Mouse (Mus musculus): Measurements from ENCODE around the gene Cnpy1. TPM values are rescaled to one million over a fixed set of nuclear protein-coding genes. Genes with fewer than 3 reads are reported as not detected.

Cnpy1 gene
- polyA plus RNA-seq, 1 experiment from 2014 or later: not detected

DNA sequence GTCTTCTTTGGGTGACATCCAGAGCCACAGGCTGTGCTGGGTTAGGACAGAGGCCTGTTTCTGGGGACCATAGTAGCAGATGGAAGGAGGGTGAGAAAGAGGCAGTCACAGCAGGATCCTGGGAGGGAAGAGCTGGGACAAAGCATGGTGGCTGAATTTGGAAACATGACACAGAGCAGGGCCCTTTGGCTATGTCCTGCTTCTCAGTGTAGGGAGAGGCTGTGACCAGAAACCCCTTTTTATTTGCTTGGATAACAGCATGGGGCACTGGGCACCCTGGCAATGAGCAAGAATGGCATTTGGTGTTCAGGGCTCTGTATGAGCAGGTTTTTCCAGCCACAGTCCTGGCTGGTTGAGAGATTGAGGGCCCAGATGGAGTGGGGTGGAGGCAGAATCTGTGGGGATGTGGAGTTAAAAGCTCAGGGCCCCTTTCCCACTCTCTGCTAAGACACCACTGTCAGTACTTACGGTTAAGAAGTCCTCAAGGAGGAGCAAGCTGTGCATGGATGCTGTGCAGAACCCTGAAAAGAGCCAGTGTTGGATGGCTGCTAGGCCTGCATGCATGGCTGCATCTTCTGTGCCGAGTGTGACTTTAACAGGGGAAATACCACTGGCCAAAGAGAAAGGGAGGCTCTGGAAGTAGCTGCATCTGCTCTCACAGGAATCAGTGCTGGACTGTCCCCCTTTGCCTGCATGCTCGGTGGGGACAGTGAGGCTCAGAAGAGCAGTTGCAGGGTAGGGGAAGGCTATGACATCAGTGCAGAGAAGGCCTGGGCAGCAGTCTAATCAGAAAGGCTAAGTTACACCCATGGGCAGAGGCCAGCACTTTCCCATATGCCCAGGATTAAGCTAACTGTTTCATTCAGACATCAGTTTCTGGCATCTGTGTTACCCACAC is 54.2 kb downstream of the Cnpy1 start:
- no peak overlapping the region for H3K27ac ChIP-seq (ENCODE audit: low read depth, low read length)
- 49% methylated on average over 3 of the region's 3 CpGs for WGBS (ENCODE audit: insufficient replicate concordance)
- H3K36me3 ChIP-seq (ENCODE audit: control insufficient read depth, insufficient read depth, low read length): no peaks in the 10 kb centered on the region
- H3K27me3 ChIP-seq (ENCODE audit: control insufficient read depth, insufficient read depth, low read length): peaks cover 49% of the 10 kb centered on the region
- no peaks in the 10 kb centered on the region for H3K9me3 ChIP-seq (replicated peaks; ENCODE audit: control insufficient read depth, low read length)
- H3K4me1 ChIP-seq (ENCODE audit: control insufficient read depth, insufficient read depth, low read length): no peaks in the 10 kb centered on the region
- ATAC-seq (replicated peaks; ENCODE audit: insufficient number of reproducible peaks, low FRiP score, low TSS enrichment): no peak
- no peak overlapping the region for H3K4me3 ChIP-seq (ENCODE audit: low read depth, low read length)
- no peak overlapping the region for H3K4me2 ChIP-seq
- H3K9ac ChIP-seq (ENCODE audit: low read depth, low read length): no peak overlapping the region

DNA sequence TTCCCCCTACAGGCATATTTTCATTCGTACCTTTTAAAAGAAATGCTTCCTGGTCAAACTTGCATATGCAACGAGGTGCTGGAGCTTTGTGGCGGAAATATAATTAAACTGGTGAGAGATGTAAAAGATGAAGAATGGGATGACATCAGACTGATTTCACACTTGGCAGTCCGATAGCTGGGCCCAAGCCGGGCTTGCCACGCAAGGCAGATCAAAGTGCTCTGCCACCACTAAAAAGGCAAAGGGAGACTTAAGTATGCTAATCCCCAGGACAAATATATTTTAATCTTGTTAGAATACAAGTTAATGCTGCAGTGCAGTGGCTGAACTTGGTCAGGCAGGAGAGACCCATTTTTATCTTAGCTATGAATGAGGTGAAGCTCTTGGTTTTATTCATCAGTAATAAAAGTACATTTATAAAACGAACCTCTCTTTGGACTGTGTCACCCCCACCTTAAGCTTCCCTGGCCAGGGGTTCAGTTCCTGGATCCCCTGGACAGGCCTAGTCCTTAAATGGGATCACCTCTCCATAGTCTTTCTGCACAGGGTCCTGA is 66.3 kb downstream of the Cnpy1 start:
- H3K36me3 ChIP-seq (ENCODE audit: control insufficient read depth, insufficient read depth, low read length): no peaks in the 10 kb centered on the region
- no peak overlapping the region for H3K27ac ChIP-seq (ENCODE audit: low read depth, low read length)
- no peak overlapping the region for H3K9ac ChIP-seq (ENCODE audit: low read depth, low read length)
- whole genome bisulfite sequencing (ENCODE audit: insufficient replicate concordance): 30% methylated on average over 7 of the region's 7 CpGs
- ATAC-seq (replicated peaks; ENCODE audit: insufficient number of reproducible peaks, low FRiP score, low TSS enrichment): no peak
- H3K9me3 ChIP-seq (replicated peaks; ENCODE audit: control insufficient read depth, low read length): no peaks in the 10 kb centered on the region
- H3K4me2 ChIP-seq: no peak overlapping the region
- H3K4me3 ChIP-seq (ENCODE audit: low read depth, low read length): no peak overlapping the region
- H3K27me3 ChIP-seq (ENCODE audit: control insufficient read depth, insufficient read depth, low read length): peaks cover 95% of the 10 kb centered on the region
- no peaks in the 10 kb centered on the region for H3K4me1 ChIP-seq (ENCODE audit: control insufficient read depth, insufficient read depth, low read length)

DNA sequence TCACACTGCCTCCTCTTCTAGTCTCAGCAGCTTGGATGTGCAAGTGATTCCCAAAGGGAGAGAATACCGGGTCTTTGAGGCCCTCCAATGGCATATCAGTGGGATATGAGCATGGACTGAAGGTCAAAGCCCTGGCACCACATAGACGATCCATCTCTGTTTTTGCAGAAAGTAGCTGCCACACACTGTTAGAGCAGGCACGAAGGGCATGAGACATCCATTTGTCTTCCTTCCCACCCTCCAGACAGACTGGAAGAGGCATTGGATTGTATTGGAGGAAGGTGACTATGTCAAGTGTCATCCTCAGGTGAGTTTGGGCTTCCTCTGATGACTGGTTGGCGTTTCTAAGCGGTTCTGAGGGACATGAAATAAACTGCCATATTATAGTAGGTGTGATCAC is 67.3 kb downstream of the Cnpy1 start:
- Histone ChIP-seq H3K4me2 (no peak overlapping the region), H3K27ac (ENCODE audit: low read depth, low read length) (no peak overlapping the region), H3K9me3 (replicated peaks; ENCODE audit: control insufficient read depth, low read length) (no peaks in the 10 kb centered on the region), H3K9ac (ENCODE audit: low read depth, low read length) (no peak overlapping the region), H3K4me1 (ENCODE audit: control insufficient read depth, insufficient read depth, low read length) (no peaks in the 10 kb centered on the region), H3K27me3 (ENCODE audit: control insufficient read depth, insufficient read depth, low read length) (peaks cover 95% of the 10 kb centered on the region), H3K4me3 (ENCODE audit: low read depth, low read length) (no peak overlapping the region), H3K36me3 (ENCODE audit: control insufficient read depth, insufficient read depth, low read length) (no peaks in the 10 kb centered on the region)
- 26% methylated on average over 5 of the region's 5 CpGs for WGBS (ENCODE audit: insufficient replicate concordance)
- no peak for ATAC-seq (replicated peaks; ENCODE audit: insufficient number of reproducible peaks, low FRiP score, low TSS enrichment)

DNA sequence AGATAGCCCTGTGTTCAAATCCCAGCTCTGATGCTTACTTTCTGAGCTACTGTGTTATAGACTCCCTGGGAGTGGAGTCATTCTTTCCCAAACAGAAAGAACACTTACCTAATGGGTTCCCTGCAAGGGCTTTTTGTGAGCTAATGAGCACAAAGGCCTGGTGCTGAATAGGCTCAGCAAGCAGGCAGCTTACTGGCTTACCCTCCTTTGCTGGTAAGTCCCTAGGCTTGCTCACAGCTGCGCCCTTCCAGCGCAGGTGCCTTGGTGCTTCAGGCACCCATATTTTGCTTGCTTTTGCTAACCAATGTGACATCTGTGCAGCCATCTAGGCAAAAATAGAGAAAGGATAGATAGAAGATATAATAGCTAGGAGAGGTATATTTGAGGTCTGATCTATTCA is 69.0 kb downstream of the Cnpy1 start:
- H3K4me3 ChIP-seq (ENCODE audit: low read depth, low read length): no peak overlapping the region

DNA sequence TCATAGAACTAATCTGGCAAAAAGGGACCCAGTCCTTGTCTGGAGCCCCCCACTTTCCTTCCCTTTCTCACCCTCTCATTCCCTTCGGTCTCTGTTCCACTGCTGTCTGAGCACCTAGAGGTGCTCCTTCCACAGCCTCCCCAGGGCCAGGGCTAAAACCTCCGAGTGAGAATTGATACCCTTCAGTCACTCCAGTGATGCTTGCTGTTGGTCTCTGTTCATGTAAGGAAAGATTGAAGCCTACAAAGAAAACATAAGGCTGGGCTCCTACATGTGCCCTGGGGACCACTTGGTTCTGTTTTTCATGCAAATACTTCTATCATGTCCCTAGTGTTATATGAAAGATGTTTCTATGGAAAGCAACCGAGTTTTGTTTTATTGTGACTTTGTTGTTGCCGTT is 69.6 kb downstream of the Cnpy1 start:
- no peaks in the 10 kb centered on the region for H3K36me3 ChIP-seq (ENCODE audit: control insufficient read depth, insufficient read depth, low read length)
- no peak overlapping the region for H3K9ac ChIP-seq (ENCODE audit: low read depth, low read length)
- H3K27me3 ChIP-seq (ENCODE audit: control insufficient read depth, insufficient read depth, low read length): peaks cover 93% of the 10 kb centered on the region
- no peak overlapping the region for H3K27ac ChIP-seq (ENCODE audit: low read depth, low read length)
- no peak for ATAC-seq (replicated peaks; ENCODE audit: insufficient number of reproducible peaks, low FRiP score, low TSS enrichment)
- no peaks in the 10 kb centered on the region for H3K9me3 ChIP-seq (replicated peaks; ENCODE audit: control insufficient read depth, low read length)
- WGBS (ENCODE audit: insufficient replicate concordance): 9% methylated on average over 4 of the region's 4 CpGs
- no peak overlapping the region for H3K4me2 ChIP-seq
- H3K4me1 ChIP-seq (ENCODE audit: control insufficient read depth, insufficient read depth, low read length): no peaks in the 10 kb centered on the region
- no peak overlapping the region for H3K4me3 ChIP-seq (ENCODE audit: low read depth, low read length)

More for the DNA sequence above, 69.0 kb downstream of the Cnpy1 start:
- ATAC-seq (replicated peaks; ENCODE audit: insufficient number of reproducible peaks, low FRiP score, low TSS enrichment): no peak
- Histone ChIP-seq H3K27me3 (ENCODE audit: control insufficient read depth, insufficient read depth, low read length) (peaks cover 94% of the 10 kb centered on the region), H3K27ac (ENCODE audit: low read depth, low read length) (no peak overlapping the region), H3K9ac (ENCODE audit: low read depth, low read length) (no peak overlapping the region), H3K36me3 (ENCODE audit: control insufficient read depth, insufficient read depth, low read length) (no peaks in the 10 kb centered on the region), H3K4me2 (no peak overlapping the region), H3K9me3 (replicated peaks; ENCODE audit: control insufficient read depth, low read length) (no peaks in the 10 kb centered on the region), H3K4me1 (ENCODE audit: control insufficient read depth, insufficient read depth, low read length) (no peaks in the 10 kb centered on the region)
- WGBS (ENCODE audit: insufficient replicate concordance): 3% methylated on average over 2 of the region's 2 CpGs

DNA sequence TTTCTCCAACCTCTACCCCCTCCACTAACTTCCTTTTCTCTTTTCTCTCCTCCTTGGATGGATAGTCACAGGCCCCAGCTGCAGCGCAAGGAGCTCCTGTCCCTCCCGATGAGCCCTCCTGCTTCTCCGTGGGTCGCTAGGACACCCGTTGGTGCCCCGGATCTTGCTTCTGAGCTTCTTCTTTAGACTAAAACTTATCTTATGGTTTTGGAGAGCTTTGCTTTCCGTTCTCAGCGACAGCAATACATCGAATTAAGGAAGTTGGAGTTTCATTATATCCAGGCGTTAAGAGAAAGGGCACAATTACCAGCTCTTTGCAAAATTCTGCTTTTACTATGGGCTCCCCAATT is 70.1 kb downstream of the Cnpy1 start:
- Histone ChIP-seq H3K27me3 (ENCODE audit: control insufficient read depth, insufficient read depth, low read length) (peaks cover 92% of the 10 kb centered on the region), H3K4me2 (no peak overlapping the region), H3K9ac (ENCODE audit: low read depth, low read length) (no peak overlapping the region), H3K27ac (ENCODE audit: low read depth, low read length) (no peak overlapping the region), H3K4me1 (ENCODE audit: control insufficient read depth, insufficient read depth, low read length) (no peaks in the 10 kb centered on the region), H3K9me3 (replicated peaks; ENCODE audit: control insufficient read depth, low read length) (no peaks in the 10 kb centered on the region), H3K36me3 (ENCODE audit: control insufficient read depth, insufficient read depth, low read length) (no peaks in the 10 kb centered on the region), H3K4me3 (ENCODE audit: low read depth, low read length) (no peak overlapping the region)
- ATAC-seq (replicated peaks; ENCODE audit: insufficient number of reproducible peaks, low FRiP score, low TSS enrichment): no peak
- whole genome bisulfite sequencing (ENCODE audit: insufficient replicate concordance): 2% methylated on average over 10 of the region's 10 CpGs

DNA sequence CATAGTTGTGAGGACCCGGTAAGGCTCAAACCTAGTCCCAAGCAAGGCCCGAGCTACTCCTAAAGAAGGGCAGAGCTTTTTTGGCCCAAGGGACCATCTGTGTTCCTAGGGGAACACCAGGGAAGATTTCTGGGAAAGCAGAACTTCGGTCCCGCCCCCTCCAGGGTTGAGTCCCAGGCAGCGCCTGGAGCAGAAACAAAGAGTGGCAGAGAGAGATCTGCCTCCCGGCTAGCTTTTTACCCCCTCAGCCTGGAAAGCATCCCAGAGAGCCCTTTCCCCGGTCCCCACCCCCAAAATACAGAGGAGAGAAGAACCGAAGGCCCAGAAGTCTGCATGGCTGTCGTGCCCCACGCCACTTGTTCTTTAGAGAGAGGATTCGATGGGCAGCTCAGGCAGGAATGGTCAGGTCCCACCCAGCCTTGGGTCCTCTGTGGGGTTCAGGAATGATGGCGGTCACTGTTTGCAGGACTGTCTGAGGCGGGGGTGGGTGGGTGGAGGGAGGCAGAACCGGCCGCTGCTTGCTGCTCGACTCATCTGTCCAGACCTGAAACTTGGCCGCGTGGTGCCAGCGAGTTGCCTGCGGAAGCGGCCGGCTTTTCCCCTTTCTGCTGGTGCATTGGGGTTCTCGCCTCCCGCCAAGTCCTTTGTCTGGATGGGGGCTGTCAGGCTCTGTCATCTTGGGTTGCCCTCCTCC is 70.6 kb downstream of the Cnpy1 start:
- Histone ChIP-seq H3K4me1 (ENCODE audit: control insufficient read depth, insufficient read depth, low read length) (no peaks in the 10 kb centered on the region), H3K4me2 (no peak overlapping the region), H3K9me3 (replicated peaks; ENCODE audit: control insufficient read depth, low read length) (no peaks in the 10 kb centered on the region), H3K36me3 (ENCODE audit: control insufficient read depth, insufficient read depth, low read length) (no peaks in the 10 kb centered on the region), H3K27me3 (ENCODE audit: control insufficient read depth, insufficient read depth, low read length) (peaks cover 92% of the 10 kb centered on the region), H3K9ac (ENCODE audit: low read depth, low read length) (no peak overlapping the region), H3K27ac (ENCODE audit: low read depth, low read length) (no peak overlapping the region), H3K4me3 (ENCODE audit: low read depth, low read length) (no peak overlapping the region)
- ATAC-seq (replicated peaks; ENCODE audit: insufficient number of reproducible peaks, low FRiP score, low TSS enrichment): no peak
- WGBS (ENCODE audit: insufficient replicate concordance): under 1% methylated on average over 24 of the region's 24 CpGs

DNA sequence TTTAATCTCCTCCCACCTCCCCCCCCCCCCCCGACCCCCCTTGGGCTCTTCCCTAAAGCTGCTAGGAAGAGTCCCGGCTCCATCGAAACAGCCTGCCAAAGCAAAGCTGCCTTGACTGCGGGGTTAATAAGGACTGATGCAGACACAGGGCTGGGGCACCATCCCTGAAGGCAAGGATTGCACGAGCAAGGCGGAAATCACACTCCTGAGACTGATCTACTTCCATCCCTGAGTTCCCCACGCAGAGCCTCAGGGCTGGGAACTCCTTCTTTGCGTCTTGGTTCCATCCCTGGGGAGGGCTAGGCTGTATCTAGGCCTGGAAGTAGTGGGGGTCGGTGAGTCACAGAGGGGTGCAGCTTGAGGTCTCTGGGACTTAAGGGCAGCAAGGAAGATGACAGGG is 71.5 kb downstream of the Cnpy1 start:
- Histone ChIP-seq H3K27me3 (ENCODE audit: control insufficient read depth, insufficient read depth, low read length) (peaks cover 92% of the 10 kb centered on the region), H3K9me3 (replicated peaks; ENCODE audit: control insufficient read depth, low read length) (no peaks in the 10 kb centered on the region), H3K36me3 (ENCODE audit: control insufficient read depth, insufficient read depth, low read length) (no peaks in the 10 kb centered on the region), H3K4me3 (ENCODE audit: low read depth, low read length) (no peak overlapping the region), H3K9ac (ENCODE audit: low read depth, low read length) (no peak overlapping the region), H3K27ac (ENCODE audit: low read depth, low read length) (no peak overlapping the region), H3K4me2 (no peak overlapping the region), H3K4me1 (ENCODE audit: control insufficient read depth, insufficient read depth, low read length) (no peaks in the 10 kb centered on the region)
- 2% methylated on average over 9 of the region's 9 CpGs for WGBS (ENCODE audit: insufficient replicate concordance)
- ATAC-seq (replicated peaks; ENCODE audit: insufficient number of reproducible peaks, low FRiP score, low TSS enrichment): no peak

Data from heart, embryonic 11.5 days (tissue).